Mouse (Mus musculus) embryonic facial prominence, embryonic 14.5 days (tissue): Measurements from ENCODE around the gene Tubgcp3. TPM values are rescaled to one million over a fixed set of nuclear protein-coding genes. Genes with fewer than 3 reads are reported as not detected.

Source experiments
- microRNA-seq: library from miRNA; unstranded; fragments of <30 nt; microRNA quantifications from one replicate; pipeline ENCODE4, GENCODE M21; 2016; ENCODE audit warnings: borderline number of aligned reads
- polyA plus RNA-seq: library from polyadenylated mRNA; unstranded; fragments of >200 nt; fragmentation: Nextera tagmentation; extraction: Ambion mirVana; gene quantifications from 2 replicates; pipeline ENCODE4 v1.2.1, GENCODE M21; 2014

Tubgcp3 gene
- polyA plus RNA-seq, 1 experiment from 2014 or later, result 35.9 TPM

Small RNA genes within 50 kb of the gene (microRNA-seq; reads per million reads assigned to microRNA genes)
- not detected for gene Gm26483

Other genes with a start within 250 kb of the Tubgcp3 start
- gene Spaca7, start 99.2 kb downstream of the Tubgcp3 start, polyA plus RNA-seq, result not detected in 2 replicates
- 21.4 and 23.7 TPM in 2 replicates for gene Atp11a, start 84.8 kb upstream of the Tubgcp3 start, polyA plus RNA-seq
- gene Mcf2l, start 201.6 kb upstream of the Tubgcp3 start, polyA plus RNA-seq, result 20.3 and 21.2 TPM in 2 replicates